Mouse (Mus musculus) ES-Bruce4 (cell line): ENCODE measurements around the gene Rrp7a.

Source experiments
- CTCF ChIP-seq: IDR thresholded peaks from one replicate; pipeline ENCODE4 v1.8.1; 2011; ENCODE audit warnings: low read depth, low read length
- EP300 ChIP-seq: IDR thresholded peaks from 2 replicates; pipeline ENCODE4 v1.6.1; 2011; ENCODE audit warnings: low read depth, low read length; ENCODE audit not compliant: insufficient read depth
- POLR2A ChIP-seq: IDR thresholded peaks from one replicate; pipeline ENCODE4 v1.8.1; 2011; ENCODE audit warnings: low read length; ENCODE audit not compliant: insufficient read depth

DNA sequence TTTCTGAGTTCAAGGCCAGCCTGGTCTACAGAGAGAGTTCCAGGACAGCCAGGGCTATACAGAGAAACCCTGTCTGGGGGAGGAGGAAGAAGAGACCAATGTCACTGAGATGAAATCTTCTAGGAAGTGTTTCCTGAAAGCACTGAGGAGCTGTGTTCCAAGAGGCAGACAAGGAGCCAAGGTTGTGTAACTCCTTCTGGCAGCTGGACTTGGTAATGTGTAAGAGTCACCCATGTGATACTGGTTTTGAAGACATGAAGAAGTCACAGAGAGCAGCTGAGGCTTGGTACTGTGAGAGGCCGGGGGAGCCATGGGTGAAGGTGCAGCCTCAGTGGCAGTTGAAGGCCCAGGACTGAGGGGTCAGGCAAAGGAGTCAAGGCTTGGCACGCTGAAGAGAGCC is 28.9 kb downstream of the Rrp7a start:
- no peak for TF ChIP-seq CTCF
- TF ChIP-seq POLR2A = no peak
- no peak for TF ChIP-seq EP300
